Mouse (Mus musculus): ENCODE data around the gene Eif1b. TPM values are rescaled to one million over a fixed set of nuclear protein-coding genes. Genes with fewer than 3 reads are reported as not detected.

Gene Eif1b
- total RNA-seq (2014; fragmentation: Nextera tagmentation) (24.2 and 32.6 TPM in 2 replicates), total RNA-seq (2017) (139 and 140 TPM in 2 replicates), polyA plus RNA-seq (2012) (124 and 133 TPM in 2 replicates)

- no peak for ATAC-seq (ENCODE audit: extremely low read depth, insufficient number of reproducible peaks, low FRiP score, poor library complexity, severe bottlenecking)
- TF ChIP-seq CTCF (IDR thresholded peaks at IDR 0.05; ENCODE audit: low read depth, low read length), result no peak
- no peak for TF ChIP-seq GATA2 (IDR thresholded peaks at IDR 0.05; ENCODE audit: borderline replicate concordance, low read depth, low read length)
- no peak for TF ChIP-seq POLR2AphosphoS5 (IDR thresholded peaks at IDR 0.05; ENCODE audit: insufficient replicate concordance, low read depth, low read length)
- TF ChIP-seq TAL1 (conservative IDR thresholded peaks at IDR 0.05; ENCODE audit: low read depth, low read length), result no peak
- TF ChIP-seq GATA1 (IDR thresholded peaks at IDR 0.05; ENCODE audit: borderline replicate concordance, low read length), result no peak
- H3K4me1 ChIP-seq (ENCODE audit: insufficient read depth, low read depth, low read length), result peaks cover 29% of the 10 kb centered on the region
These were observed at the start of gene Eif1b for GRCm38 (mm10) chr9:120492010-120492399. TSS of gene Eif1b (plus strand) at chr9:120492232.

GRCm38 (mm10) chr9:120444642-120445041 lies 47.4 kb upstream of the Eif1b start:
- TF ChIP-seq TAL1 (conservative IDR thresholded peaks at IDR 0.05; ENCODE audit: low read depth, low read length), result no peak
- no peak for TF ChIP-seq GATA1 (IDR thresholded peaks at IDR 0.05; ENCODE audit: borderline replicate concordance, low read length)
- no peak for TF ChIP-seq GATA2 (IDR thresholded peaks at IDR 0.05; ENCODE audit: borderline replicate concordance, low read depth, low read length)
- TF ChIP-seq POLR2AphosphoS5 (IDR thresholded peaks at IDR 0.05; ENCODE audit: insufficient replicate concordance, low read depth, low read length), result no peak
- no peak for TF ChIP-seq CTCF (IDR thresholded peaks at IDR 0.05; ENCODE audit: low read depth, low read length)

More at GRCm38 (mm10) chr9:120492010-120492399, at the start of gene Eif1b:
- H3K9me3 ChIP-seq (replicated peaks), result no peaks in the 10 kb centered on the region
- H3K4me3 ChIP-seq (ENCODE audit: low read depth, low read length), result peak within 1 kb of the TSS; percentile 82
- no peak for DNase-seq (ENCODE audit: low spot score)
- H3K27me3 ChIP-seq (ENCODE audit: insufficient read depth, low read length), result peaks cover 13% of the 10 kb centered on the region; the same call in 1 of the 2 replicates
- peaks cover 33% of the 10 kb centered on the region for H3K36me3 ChIP-seq (replicated peaks)

GRCm38 (mm10) chr9:120449696-120450329 lies 42.2 kb upstream of the Eif1b start:
- Histone ChIP-seq H3K27me3 (ENCODE audit: insufficient read depth, low read length) (no peaks in the 10 kb centered on the region; the same call in 1 of the 2 replicates), H3K9me3 (replicated peaks) (no peaks in the 10 kb centered on the region), H3K36me3 (replicated peaks) (no peaks in the 10 kb centered on the region), H3K4me1 (ENCODE audit: insufficient read depth, low read depth, low read length) (no peaks in the 10 kb centered on the region), H3K4me3 (ENCODE audit: low read depth, low read length) (no peak overlapping the region)
- no peak for ATAC-seq (ENCODE audit: extremely low read depth, insufficient number of reproducible peaks, low FRiP score, poor library complexity, severe bottlenecking)
- TF ChIP-seq CTCF (IDR thresholded peaks at IDR 0.05; ENCODE audit: low read depth, low read length), result no peak
- TF ChIP-seq POLR2AphosphoS5 (IDR thresholded peaks at IDR 0.05; ENCODE audit: insufficient replicate concordance, low read depth, low read length), result no peak
- no peak for TF ChIP-seq TAL1 (conservative IDR thresholded peaks at IDR 0.05; ENCODE audit: low read depth, low read length)
- TF ChIP-seq GATA1 (IDR thresholded peaks at IDR 0.05; ENCODE audit: borderline replicate concordance, low read length), result no peak
- TF ChIP-seq GATA2 (IDR thresholded peaks at IDR 0.05; ENCODE audit: borderline replicate concordance, low read depth, low read length), result no peak
- DNase-seq (ENCODE audit: low spot score), result no peak

More at GRCm38 (mm10) chr9:120444642-120445041, 47.4 kb upstream of the Eif1b start:
- Histone ChIP-seq H3K27me3 (ENCODE audit: insufficient read depth, low read length) (no peaks in the 10 kb centered on the region; the same call in 1 of the 2 replicates), H3K4me1 (ENCODE audit: insufficient read depth, low read depth, low read length) (no peaks in the 10 kb centered on the region), H3K4me3 (ENCODE audit: low read depth, low read length) (no peak overlapping the region), H3K36me3 (replicated peaks) (no peaks in the 10 kb centered on the region), H3K9me3 (replicated peaks) (no peaks in the 10 kb centered on the region)
- no peak for ATAC-seq (ENCODE audit: extremely low read depth, insufficient number of reproducible peaks, low FRiP score, poor library complexity, severe bottlenecking)
- DNase-seq (ENCODE audit: low spot score), result no peak

GRCm38 (mm10) chr9:120455768-120456655 lies 36.0 kb upstream of the Eif1b start:
- H3K36me3 ChIP-seq (replicated peaks), result no peaks in the 10 kb centered on the region

GRCm38 (mm10) chr9:120470431-120470830 lies 21.6 kb upstream of the Eif1b start:
- H3K36me3 ChIP-seq (replicated peaks), result no peaks in the 10 kb centered on the region
- TF ChIP-seq POLR2AphosphoS5 (IDR thresholded peaks at IDR 0.05; ENCODE audit: insufficient replicate concordance, low read depth, low read length) (no peak), GATA1 (IDR thresholded peaks at IDR 0.05; ENCODE audit: borderline replicate concordance, low read length) (no peak), TAL1 (conservative IDR thresholded peaks at IDR 0.05; ENCODE audit: low read depth, low read length) (no peak), CTCF (IDR thresholded peaks at IDR 0.05; ENCODE audit: low read depth, low read length) (no peak), GATA2 (IDR thresholded peaks at IDR 0.05; ENCODE audit: borderline replicate concordance, low read depth, low read length) (no peak)
- peaks cover 13% of the 10 kb centered on the region; the same call in 1 of the 2 replicates for H3K27me3 ChIP-seq (ENCODE audit: insufficient read depth, low read length)
- peaks cover 3% of the 10 kb centered on the region; the same call in 1 of the 2 replicates for H3K4me1 ChIP-seq (ENCODE audit: insufficient read depth, low read depth, low read length)
- ATAC-seq (ENCODE audit: extremely low read depth, insufficient number of reproducible peaks, low FRiP score, poor library complexity, severe bottlenecking) (no peak), DNase-seq (ENCODE audit: low spot score) (no peak)
- no peak overlapping the region for H3K4me3 ChIP-seq (ENCODE audit: low read depth, low read length)
- H3K9me3 ChIP-seq (replicated peaks), result no peaks in the 10 kb centered on the region

More at GRCm38 (mm10) chr9:120455768-120456655, 36.0 kb upstream of the Eif1b start:
- no peak overlapping the region for H3K4me3 ChIP-seq (ENCODE audit: low read depth, low read length)
- no peak for TF ChIP-seq GATA2 (IDR thresholded peaks at IDR 0.05; ENCODE audit: borderline replicate concordance, low read depth, low read length)
- TF ChIP-seq TAL1 (conservative IDR thresholded peaks at IDR 0.05; ENCODE audit: low read depth, low read length), result no peak
- no peak for TF ChIP-seq CTCF (IDR thresholded peaks at IDR 0.05; ENCODE audit: low read depth, low read length)
- TF ChIP-seq GATA1 (IDR thresholded peaks at IDR 0.05; ENCODE audit: borderline replicate concordance, low read length), result no peak
- no peak for TF ChIP-seq POLR2AphosphoS5 (IDR thresholded peaks at IDR 0.05; ENCODE audit: insufficient replicate concordance, low read depth, low read length)
- ATAC-seq (ENCODE audit: extremely low read depth, insufficient number of reproducible peaks, low FRiP score, poor library complexity, severe bottlenecking) (no peak), DNase-seq (ENCODE audit: low spot score) (no peak)
- no peaks in the 10 kb centered on the region for H3K4me1 ChIP-seq (ENCODE audit: insufficient read depth, low read depth, low read length)
- no peaks in the 10 kb centered on the region for H3K27me3 ChIP-seq (ENCODE audit: insufficient read depth, low read length)
- no peaks in the 10 kb centered on the region for H3K9me3 ChIP-seq (replicated peaks)
